Mouse (Mus musculus): ENCODE measurements at regions not wholly inside any gene's neighbourhood (a gene's known extent, or its start where the extent isn't known, plus 50 kb on each side); places are given as distances from the start of the nearest gene placed in this dataset.

- TF ChIP-seq CTCF (IDR thresholded peaks at IDR 0.05; ENCODE audit: borderline replicate concordance, extremely low read depth, insufficient read depth, insufficient read length), result no peak; the same call in 1 of the 2 replicates
- peak; percentile 38; the same call in 1 of the 2 replicates for TF ChIP-seq POLR2A (IDR thresholded peaks at IDR 0.05; ENCODE audit: borderline replicate concordance, extremely low read depth, insufficient read depth, insufficient read length, poor library complexity, severe bottlenecking)
Observed at GRCm38 (mm10) chr13:54302351-54303070, 68.6 kb upstream of the Cplx2 start.

Measured in brain, embryonic 14.5 days (tissue).